Mouse (Mus musculus) gastrocnemius, adult 8-10 months (tissue): ENCODE data around the gene Gtf3c2. TPM values are rescaled to one million over a fixed set of nuclear protein-coding genes. Genes with fewer than 3 reads are reported as not detected.
A peak's percentile ranks its signal among the peaks of the same experiment; 100 is the strongest.

Experiments
- DNase-seq, 2 experiments: peaks; one replicate each; pipeline ENCODE4 v3.0.0; 2022; ENCODE audit warnings: low spot score in 2 of 2
- total RNA-seq, 4 experiments: library from RNA; stranded (reverse); gene quantifications; 2 replicates each; pipeline ENCODE4 v1.2.4; 2022

The Gtf3c2 gene
- total RNA-seq, 4 experiments from 2014 or later = 20.5 to 28.0 (median 23.2) TPM

- no peak for DNase-seq
Observed at GRCm38 (mm10) chr5:31198616-31199320, 18.8 kb upstream of the Gtf3c2 start.

GRCm38 (mm10) chr5:31198170-31198569 lies 18.2 kb upstream of the Gtf3c2 start:
- DNase-seq = no peak

- DNase-seq = no peak
Observed at GRCm38 (mm10) chr5:31197072-31197471, 17.1 kb upstream of the Gtf3c2 start.

GRCm38 (mm10) chr5:31196207-31196606 lies 16.3 kb upstream of the Gtf3c2 start:
- no peak for DNase-seq

GRCm38 (mm10) chr5:31195671-31196070 lies 15.7 kb upstream of the Gtf3c2 start:
- no peak for DNase-seq

GRCm38 (mm10) chr5:31194486-31195485 lies 14.8 kb upstream of the Gtf3c2 start:
- no peak for DNase-seq

- no peak for DNase-seq
Observed at GRCm38 (mm10) chr5:31193631-31194281, 13.8 kb upstream of the Gtf3c2 start.

- DNase-seq = peak; percentile 97
Observed at GRCm38 (mm10) chr5:31192939-31193630, 13.1 kb upstream of the Gtf3c2 start, which contains the start of the genes Snx17 and Eif2b4. TSS of gene Snx17 (plus strand) at chr5:31193227. TSS of gene Eif2b4 (minus strand) at chr5:31193430.

- no peak for DNase-seq
Observed at GRCm38 (mm10) chr5:31192045-31192938, 12.3 kb upstream of the Gtf3c2 start.

- no peak for DNase-seq
Observed at GRCm38 (mm10) chr5:31190201-31190600, 10.3 kb upstream of the Gtf3c2 start.

GRCm38 (mm10) chr5:31188223-31188840 lies 8.4 kb upstream of the Gtf3c2 start:
- DNase-seq = no peak

GRCm38 (mm10) chr5:31183678-31184077 lies 3.7 kb upstream of the Gtf3c2 start:
- DNase-seq = no peak

- DNase-seq = no peak
Observed at GRCm38 (mm10) chr5:31181183-31181770, 1.3 kb upstream of the Gtf3c2 start.

- DNase-seq = no peak
Observed at GRCm38 (mm10) chr5:31179301-31179765, 611 bp downstream of the Gtf3c2 start.

- no peak for DNase-seq
Observed at GRCm38 (mm10) chr5:31168630-31169029, 11.3 kb downstream of the Gtf3c2 start.

- DNase-seq = no peak
Observed at GRCm38 (mm10) chr5:31164878-31165277, 15.1 kb downstream of the Gtf3c2 start.

GRCm38 (mm10) chr5:31162462-31162861 lies 17.5 kb downstream of the Gtf3c2 start:
- no peak for DNase-seq

GRCm38 (mm10) chr5:31154152-31154553 lies 25.8 kb downstream of the Gtf3c2 start, which contains the start of gene Mpv17:
TSS of gene Mpv17 (minus strand) at chr5:31154251.
- peak; percentile 65 to 81 for DNase-seq
